Mouse (Mus musculus) heart, adult 8-10 months (tissue): Measurements from ENCODE around the gene Mamdc4. TPM values are rescaled to one million over a fixed set of nuclear protein-coding genes. Genes with fewer than 3 reads are reported as not detected.
"Not testable (repeated sequence)": the region's sequence is repeated elsewhere in the genome, so short reads cannot be mapped to it uniquely, and the experiment has no call there.

Experiments
- DNase-seq: peaks from one replicate; pipeline ENCODE4 v3.0.0; 2022; ENCODE audit warnings: low spot score
- total RNA-seq, 4 experiments: library from RNA; stranded (reverse); gene quantifications; 2 replicates each; pipeline ENCODE4 v1.2.4; 2022

Mamdc4 gene
- total RNA-seq, 4 experiments from 2014 or later: 1.1 to 2.2 (median 1.5) TPM

DNA sequence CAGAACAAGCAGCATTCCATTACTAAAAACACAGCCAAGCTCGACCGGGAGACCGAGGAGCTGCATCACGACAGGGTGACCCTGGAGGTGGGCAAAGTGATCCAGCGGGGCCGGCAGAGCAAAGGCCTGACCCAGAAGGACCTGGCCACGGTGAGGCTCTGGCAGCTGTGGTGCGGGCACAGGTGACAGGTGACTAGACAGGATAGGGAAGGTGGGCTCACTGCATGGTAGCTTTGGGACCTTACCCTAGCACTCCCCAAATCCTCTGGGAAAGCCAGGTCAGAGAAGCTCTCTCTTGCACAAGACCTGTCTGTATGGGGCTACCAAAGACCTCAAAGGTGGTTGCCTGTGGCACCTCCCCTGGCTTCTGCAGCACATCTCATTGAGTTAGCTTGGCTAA lies 14.1 kb downstream of the Mamdc4 start:
- no peak for DNase-seq

DNA sequence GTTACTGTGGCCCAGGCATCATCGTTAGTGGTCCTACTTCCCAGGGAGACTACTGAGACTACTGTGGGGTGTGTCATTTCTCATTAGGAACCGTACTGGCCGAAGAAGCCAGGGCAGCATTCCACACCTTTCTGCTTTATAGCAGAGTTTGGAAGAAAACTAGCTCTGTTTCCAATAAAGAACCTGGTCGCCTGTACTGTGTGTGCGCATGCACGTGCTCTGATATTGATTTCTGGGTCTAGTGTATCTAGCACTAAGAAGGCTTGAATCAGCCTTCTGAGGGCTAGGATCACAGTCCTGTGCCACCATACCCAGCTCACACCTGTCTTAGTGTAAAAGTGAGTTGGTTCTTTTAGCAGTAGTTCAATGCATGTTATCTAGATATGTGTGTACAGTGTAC lies 15.9 kb downstream of the Mamdc4 start:
- no peak for DNase-seq

DNA sequence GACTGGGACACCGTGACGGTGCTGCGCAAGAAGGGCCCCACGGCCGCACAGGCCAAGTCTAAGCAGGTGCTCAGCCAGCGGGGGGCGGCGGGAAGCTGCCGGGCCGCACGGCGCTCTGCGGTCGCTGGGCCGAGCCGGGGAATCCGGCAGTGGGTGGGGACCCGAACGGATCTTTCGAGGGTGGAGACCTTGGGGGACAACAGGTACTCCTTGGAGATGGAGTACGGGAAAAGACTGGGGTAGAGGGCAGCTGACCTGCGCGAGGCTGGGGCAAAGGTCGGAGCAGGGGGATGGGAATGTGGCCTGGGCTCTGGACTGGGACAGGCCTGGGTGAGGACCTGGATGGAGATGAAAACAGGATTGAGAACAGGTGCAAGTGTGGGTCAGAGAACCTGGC lies 16.7 kb downstream of the Mamdc4 start:
- no peak for DNase-seq

DNA sequence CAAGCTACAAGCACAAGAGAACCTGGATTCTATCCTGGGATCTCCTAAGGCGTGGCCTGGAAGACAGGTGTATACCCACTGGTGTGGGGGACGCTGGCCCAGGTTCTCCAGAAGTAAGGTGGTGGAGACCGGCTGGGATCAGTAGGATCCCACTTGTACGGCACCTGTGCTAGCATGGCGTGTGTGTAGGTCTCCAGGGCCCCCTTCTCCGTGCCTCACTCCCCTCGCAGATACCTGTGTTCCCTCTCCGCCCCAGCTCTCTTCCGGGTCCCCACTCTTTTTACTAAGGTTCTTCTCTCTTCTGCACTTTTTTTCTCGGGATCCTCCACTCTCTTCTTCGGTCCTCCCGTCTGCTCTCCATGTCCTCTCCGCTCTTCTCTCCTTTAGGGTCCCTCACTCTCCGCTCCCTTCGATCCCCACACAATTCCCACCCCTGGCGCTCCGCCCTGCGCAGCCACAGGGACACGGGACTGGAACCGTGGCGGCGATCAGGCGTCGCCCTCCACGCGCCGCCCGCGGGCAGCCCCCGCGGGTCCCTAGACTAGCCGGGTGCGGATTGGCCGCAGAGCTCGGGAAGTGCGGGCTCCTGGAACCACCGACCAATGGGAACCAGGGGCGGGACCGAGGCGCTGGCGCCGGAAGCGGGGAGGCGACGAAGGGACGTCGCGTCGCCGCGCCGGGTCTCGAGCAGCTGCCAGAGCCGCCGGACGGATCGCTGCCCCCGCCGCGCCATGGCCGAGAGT lies 17.3 kb downstream of the Mamdc4 start, which contains the start of gene Edf1:
Gene Edf1, plus strand, starts transcription at position 627 of the 743 bp plus-strand sequence.
- DNase-seq: peak; percentile 95

DNA sequence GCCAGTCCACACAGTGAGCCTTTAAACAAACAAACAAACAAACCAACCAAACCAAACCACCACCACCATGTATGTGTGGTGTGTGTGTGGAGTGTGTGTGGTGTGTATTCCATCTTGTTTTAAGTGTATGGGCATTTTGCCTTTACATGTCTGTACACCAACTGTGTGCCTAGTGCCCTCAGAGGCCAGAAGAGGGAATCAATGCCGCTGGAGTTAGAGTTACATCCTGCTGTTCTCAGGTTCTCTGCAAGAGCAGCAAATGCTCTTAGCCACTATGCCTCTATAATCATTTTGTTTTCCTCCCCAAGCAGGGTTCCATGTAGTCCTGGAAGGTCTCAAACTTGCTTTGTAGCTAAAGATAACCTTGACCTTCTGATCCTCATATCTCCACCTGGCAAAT lies 18.3 kb downstream of the Mamdc4 start:
- DNase-seq: no peak

DNA sequence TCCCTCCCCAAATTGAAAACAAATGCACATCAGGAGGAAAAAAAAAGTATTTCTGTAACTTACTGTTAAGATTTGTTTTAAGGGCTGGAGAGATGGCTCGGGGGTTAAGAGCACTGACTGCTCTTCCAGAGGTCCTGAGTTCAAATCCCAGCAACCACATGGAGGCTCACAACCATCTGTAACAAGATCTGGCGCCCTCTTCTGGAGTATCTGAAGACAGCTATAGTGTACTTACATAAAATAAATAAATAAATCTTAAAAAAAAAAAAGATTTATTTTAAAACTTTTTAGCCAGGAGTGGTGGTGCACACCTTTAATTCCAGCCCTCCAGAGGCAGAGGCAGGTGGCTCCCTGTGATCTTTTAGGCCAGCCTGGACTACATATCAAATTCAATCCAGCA lies 19.2 kb downstream of the Mamdc4 start:
- DNase-seq: not testable (repeated sequence)

DNA sequence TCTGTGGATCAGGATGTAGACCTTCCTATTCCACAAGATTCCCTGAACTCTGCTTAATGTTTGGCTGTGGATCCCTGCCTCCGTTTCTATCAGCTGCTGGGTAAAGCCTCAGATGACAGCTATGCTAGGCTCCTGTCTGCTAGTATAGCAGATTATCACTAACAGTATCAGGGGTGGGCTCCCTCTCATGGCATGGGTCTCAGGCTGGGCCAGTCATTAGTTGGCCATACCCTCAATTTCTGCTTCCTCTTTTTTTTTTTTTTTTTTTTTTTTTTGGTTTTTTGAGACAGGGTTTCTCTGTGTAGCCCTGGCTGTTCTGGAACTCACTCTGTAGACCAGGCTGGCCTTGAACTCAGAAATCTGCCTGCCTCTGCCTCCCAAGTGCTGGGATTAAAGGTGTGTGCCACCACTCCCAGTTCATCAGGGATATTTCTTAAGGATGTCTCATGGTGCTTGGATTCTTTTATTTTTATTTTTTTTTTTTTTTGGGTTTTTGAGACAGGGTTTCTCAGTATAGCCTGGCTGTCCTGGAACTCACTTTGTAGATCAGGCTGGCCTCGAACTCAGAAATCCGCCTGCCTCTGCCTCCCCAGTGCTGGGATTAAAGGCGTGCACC lies 21.4 kb downstream of the Mamdc4 start:
- not testable (repeated sequence) for DNase-seq

DNA sequence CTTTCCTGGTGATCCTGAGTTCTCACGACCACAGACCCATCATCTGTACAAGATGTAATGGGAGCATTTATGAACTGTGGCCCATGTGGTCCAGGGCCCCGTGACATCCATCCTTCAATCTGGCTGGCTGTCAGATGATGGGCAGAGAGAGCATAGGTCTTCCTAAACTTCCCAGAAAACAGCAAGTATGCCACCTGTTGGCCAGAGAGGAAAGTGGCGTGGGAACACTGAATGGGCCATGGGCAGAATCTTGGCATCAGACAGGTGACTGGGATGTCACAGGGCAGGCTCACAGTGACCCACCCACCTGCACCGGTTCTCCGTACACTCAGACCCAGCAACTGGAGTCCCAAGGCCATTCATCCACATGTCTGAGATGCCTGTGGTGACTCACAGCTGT lies 23.5 kb downstream of the Mamdc4 start:
- DNase-seq: no peak

DNA sequence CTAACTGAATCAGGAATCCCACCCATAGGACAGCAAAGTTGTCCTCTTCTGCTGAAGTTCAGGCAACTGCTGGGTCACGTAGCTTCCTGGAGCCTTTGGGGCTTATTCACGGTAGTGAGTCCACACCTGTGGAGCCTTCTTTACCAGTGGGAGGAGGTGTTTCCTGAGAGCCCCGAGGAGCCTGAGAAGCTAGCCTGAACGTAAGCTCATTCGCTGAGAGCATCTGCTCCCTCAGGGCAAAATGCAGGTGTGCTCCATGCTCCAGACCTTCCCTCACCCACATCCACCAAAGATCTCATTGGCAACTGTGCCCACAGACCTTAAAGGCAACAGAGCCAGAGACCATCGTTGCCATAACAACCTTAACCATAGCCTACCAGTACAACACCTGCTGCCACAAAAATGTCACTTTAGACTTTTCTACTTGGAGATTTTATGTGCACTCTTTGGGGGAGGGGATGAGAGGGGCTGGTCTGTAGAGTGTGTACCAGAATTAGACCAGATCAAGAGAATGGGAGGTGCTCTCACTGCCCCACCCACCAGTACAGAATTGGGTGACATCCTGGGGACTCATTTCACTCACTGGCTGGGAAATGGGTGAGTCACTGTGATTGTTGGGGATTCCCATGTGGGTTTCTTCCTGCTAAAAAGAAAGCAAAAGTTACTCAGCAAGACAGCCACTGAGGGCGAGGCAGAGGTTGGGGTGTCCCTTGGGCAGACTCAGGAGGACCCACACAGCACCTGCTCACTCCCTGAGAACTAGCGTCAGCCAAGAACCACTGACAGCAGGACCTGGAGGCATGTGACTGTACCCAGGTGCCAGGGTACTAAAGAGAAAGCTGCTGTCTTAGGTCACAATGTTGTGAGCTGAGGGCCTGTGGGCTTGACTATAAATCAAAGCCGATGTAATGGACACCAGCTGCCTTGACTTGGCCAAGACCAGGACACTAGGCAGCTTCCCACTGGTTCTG lies 25.3 kb downstream of the Mamdc4 start:
- no peak for DNase-seq

DNA sequence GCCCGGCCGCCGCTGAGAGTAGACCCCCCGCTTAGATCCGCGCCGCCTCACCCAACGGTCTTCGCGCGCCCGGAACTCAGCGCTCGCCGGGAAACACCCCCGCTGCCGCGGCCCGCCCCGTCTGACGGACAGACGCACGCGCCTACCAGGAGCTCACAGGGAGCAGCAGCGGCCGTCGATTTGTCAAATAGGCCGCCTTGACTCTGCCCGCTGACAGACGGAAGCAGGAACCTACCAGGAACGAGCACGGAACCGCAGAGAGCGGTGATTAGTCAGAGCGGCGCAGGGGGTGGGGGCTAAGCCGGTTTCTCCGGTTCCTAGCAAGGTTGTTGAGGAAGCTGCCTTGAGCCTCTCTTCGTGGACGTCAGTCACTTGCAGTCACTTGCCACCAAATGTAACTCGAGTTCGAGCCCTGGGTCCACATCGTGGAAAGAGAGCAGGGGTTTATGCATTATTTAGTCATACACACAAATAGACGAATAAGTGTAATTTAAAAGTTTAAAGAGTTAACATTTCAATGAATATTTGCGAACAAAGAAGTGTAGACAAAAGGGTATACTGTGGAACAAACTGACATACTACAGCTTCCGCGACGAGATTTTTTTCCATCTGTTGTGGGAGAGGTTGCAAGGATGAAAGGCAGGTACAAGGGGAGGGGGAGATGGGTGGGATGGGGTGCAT lies 27.7 kb downstream of the Mamdc4 start, which contains the start of gene Traf2:
Gene Traf2, minus strand, starts transcription at position 130 of the 681 bp plus-strand sequence.
- DNase-seq: peak; percentile 99

DNA sequence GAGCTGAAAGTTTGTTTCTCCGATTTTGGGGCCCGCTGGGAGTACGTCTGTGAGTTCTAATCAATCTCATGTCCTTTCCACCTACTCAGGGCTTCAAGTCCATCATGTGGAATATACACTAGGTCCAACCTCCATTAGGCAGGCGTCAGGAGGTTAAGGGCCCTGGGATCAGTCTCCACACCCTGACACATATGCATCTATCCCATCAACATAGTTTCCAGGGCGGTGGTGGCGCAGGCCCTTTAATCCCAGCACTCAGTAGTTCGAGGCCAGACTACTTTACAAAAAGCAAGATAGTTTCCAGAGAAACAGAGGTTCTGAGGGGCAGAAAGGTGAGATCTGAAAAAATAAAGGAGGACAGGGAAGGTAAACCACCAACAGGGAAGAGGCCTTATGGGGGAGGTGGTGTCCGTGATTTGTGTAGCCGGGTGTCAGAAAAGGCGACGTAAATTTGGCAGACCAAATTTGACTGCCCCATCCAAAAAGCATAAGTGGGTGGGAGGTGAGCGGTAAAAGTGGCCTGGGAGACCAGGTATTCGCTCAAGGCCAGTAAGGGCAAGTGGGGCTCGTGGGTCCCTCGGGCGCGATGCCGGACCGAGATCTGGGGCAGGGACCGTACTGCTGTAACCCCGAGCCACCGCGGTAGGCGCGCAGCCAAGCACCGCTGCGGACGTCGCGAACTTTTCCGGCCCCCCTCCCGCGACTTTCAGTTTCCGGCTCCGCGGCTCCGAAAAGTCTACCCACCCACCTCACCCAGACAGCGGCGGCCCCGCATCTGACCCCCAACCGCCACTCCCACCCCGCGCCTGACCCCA lies 28.4 kb downstream of the Mamdc4 start:
- no peak for DNase-seq

DNA sequence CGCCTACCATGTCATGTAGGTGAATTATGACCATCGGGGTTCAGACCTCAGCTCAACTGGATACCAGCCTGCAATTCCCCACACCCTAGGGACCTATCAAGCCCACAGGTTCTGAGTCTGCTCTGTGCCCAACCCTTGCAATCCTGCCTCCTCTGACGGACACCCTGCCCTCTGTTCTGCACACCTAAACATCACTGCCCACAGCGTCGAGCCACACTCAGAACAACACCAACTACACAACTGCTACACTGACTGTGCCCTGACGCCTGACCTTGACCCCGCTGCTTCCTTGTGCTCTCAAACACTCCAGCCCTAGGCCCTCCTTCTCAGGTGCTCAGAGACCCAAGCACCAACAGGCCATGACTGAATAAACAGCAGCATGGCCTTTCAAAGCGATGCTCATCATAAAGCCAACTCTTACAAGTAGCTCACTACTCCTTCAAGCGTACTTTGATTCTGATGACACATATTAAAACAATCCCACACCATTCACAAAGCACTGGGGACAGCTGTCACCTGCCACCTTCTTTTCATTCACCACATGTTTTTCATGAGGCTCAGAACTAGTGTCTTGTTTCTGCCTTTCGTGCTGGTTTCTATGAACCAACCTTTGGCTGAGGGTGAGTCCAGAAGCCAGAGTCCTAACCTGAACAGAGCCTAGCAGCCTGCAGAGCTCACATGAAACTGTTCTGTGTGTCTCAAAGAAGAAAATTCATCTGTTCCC lies 32.8 kb downstream of the Mamdc4 start:
- no peak for DNase-seq

DNA sequence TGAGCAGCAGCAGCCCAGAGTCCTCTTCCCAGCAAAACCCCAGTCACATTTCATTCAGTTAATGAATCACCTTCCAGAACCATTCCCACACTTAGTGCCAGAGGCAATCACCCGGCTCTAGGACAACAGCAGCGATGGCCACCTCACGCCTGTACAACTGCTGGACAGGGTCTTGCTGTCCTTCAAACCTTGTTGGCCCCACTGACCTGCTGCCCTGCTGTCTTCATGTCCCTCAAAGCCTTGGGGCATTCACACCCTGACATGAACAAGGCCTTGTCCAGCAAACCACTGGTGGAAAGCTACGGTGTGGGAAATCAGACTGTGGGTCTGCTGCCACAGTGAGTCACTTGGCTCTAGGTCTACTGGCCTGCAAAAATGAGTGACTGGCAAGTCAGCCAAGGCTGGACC lies 34.1 kb downstream of the Mamdc4 start:
- no peak for DNase-seq

DNA sequence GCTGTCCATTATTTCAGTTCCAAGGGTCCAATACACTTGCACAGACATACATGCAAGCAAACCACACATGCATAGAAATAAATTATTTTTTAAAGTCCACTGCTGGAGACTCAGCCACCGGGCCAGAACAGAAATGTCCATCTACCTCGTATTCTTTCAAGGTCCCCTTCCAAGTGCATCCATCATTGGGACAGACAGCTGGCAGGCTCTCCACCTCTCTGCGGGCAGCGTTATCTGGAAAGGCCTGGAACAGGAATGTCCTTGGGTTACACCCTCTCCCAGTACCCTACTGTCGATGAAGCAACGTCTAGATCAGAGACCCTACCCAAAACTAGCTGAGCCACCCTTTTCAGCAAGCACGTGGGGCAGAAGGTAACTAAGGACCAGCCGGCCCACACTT lies 38.1 kb downstream of the Mamdc4 start:
- no peak for DNase-seq

DNA sequence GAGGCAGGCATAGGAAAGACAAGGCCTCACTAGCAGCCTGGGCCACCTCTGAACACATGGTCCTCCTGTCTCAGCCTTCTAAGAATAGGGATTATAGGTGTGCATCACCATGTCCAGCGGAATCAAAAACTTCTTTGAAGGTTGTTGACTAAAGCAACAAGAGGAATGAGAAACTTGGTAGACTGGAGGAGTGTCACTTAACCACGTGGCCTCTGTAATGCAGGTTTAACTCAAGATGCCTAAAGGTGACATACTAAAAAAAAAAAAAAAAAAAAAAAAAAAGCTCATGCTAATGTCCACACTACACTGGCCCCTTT lies 39.8 kb downstream of the Mamdc4 start:
- no peak for DNase-seq

DNA sequence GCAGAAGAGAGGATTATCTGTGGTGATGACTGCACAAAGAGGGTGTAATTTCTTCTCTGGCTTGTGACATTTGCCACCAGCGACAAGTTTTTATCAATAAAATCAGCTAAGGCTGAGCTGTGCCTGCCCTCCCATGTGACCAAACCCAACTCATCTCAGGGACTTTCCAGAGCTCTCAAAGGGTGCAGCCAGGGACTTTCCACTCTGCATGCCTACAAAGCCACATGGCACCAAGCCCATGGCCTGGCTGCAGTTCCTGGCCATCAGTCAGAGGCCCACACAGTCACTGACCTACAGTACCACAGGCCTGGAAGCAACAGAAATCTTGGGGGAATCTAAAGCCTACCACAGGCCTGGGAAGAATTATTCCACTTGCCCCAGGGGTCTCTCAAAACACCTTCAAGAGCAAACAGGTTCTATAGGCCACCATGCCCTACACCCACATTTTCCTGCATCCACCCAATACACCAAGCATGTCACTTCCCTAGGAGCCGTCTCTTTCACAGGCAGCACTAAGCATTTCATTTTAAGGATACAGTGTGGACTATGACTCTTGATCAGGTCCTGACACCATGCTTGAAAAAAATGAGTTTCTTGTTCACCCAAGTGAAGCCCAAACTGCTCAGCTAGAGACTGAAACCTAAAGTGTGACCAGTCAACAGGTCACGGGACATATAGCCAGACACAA lies 40.3 kb downstream of the Mamdc4 start:
- DNase-seq: peak; percentile 86

DNA sequence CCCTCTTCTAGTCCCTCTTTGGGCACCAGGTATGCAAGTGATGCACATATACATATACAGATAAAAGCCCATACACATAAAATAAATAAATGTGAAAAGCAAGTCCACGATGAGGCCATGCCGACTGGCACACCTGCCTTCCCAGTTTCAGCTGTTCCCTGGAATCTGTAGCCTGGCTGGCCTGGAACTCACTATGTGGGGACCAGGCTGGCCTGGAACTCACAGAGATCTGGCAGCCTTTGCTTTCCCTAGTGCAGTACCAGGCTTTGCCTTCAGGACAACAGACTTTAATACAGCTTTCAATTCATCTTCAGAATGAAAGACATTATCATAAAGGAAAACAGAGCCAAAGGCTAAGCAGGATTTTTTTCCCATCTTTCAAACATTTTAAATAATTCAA lies 40.9 kb downstream of the Mamdc4 start:
- no peak for DNase-seq

DNA sequence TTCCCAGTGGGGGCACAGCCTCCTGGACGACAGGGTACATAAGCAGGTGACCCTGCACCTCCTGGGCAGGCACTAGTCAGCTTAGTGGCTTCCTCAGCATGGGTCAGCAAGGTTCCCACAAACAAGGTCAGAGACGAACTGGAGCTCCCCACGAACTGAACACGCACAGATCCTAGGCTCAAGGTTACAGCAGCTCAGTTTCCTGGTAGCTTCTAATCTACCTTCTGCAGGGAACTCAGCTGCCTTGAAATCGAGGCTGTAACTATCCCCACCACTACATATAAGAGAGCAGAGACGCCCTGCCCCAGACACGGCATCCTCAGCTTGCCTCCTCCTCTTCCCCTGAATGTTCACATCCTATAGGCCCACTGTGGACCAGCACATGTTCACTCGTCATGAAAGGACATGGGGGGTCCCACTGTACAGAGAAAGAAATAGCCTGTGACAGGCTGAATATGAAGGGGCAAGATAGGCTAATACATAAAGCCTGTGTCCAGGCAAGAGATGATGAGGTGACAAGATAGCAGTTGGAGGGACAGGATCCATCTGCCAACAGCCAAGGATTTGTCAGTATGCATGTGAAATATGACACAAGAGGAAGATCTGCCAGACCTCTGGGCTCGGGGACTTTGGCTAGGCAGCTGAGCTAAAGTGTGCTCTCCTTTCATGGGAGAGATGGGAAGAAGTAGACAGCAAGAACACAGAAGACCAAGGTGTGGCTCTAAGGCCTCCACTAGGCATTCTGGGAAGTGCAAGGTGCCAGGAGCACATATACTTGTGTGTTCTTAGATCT lies 47.9 kb downstream of the Mamdc4 start:
- DNase-seq: no peak
